Mouse (Mus musculus): Measurements from ENCODE around the gene S1pr1. TPM values are rescaled to one million over a fixed set of nuclear protein-coding genes. Genes with fewer than 3 reads are reported as not detected.
A peak's percentile ranks its signal among the peaks of the same experiment; 100 is the strongest.

The S1pr1 gene
- polyA plus RNA-seq, 1 experiment from 2014 or later = 17.6 TPM

- Histone ChIP-seq H3K36me3 (ENCODE audit: control insufficient read depth, insufficient read depth, low read length) (no peaks in the 10 kb centered on the region), H3K4me3 (ENCODE audit: low read depth, low read length) (no peak overlapping the region), H3K27me3 (ENCODE audit: control insufficient read depth, insufficient read depth, low read length) (no peaks in the 10 kb centered on the region), H3K27ac (ENCODE audit: low read length) (no peak overlapping the region), H3K4me2 (replicated peaks; ENCODE audit: low read depth, low read length) (no peak overlapping the region), H3K4me1 (ENCODE audit: control insufficient read depth, insufficient read depth, low read length) (0 out of 2 replicates have a peak, but pooled peaks cover 2% of the 10 kb centered on the region), H3K9ac (replicated peaks; ENCODE audit: low read depth, low read length) (no peak overlapping the region), H3K9me3 (ENCODE audit: control insufficient read depth, low read depth, low read length) (no peaks in the 10 kb centered on the region)
- no peak for ATAC-seq (ENCODE audit: insufficient number of reproducible peaks, insufficient read depth, low FRiP score, low read depth)
- 68% methylated on average over 6 of the region's 6 CpGs for whole genome bisulfite sequencing
Observed at GRCm38 (mm10) chr3:115718886-115719285, 4.0 kb upstream of the S1pr1 start.

- Histone ChIP-seq H3K4me1 (ENCODE audit: control insufficient read depth, insufficient read depth, low read length) (0 out of 2 replicates have a peak, but pooled peaks cover 3% of the 10 kb centered on the region), H3K4me2 (replicated peaks; ENCODE audit: low read depth, low read length) (peak overlapping the region; percentile 81), H3K4me3 (ENCODE audit: low read depth, low read length) (peak overlapping the region; percentile 58; the same call in 1 of the 2 replicates), H3K27ac (ENCODE audit: low read length) (peak overlapping the region; percentile 86; the same call in 1 of the 2 replicates), H3K36me3 (ENCODE audit: control insufficient read depth, insufficient read depth, low read length) (no peaks in the 10 kb centered on the region), H3K9me3 (ENCODE audit: control insufficient read depth, low read depth, low read length) (no peaks in the 10 kb centered on the region), H3K27me3 (ENCODE audit: control insufficient read depth, insufficient read depth, low read length) (no peaks in the 10 kb centered on the region), H3K9ac (replicated peaks; ENCODE audit: low read depth, low read length) (0 out of 2 replicates have a peak overlapping the region, but pooled peaks have one; percentile 73)
- ATAC-seq (ENCODE audit: insufficient number of reproducible peaks, insufficient read depth, low FRiP score, low read depth) = no peak
- 83% methylated on average over 3 of the region's 3 CpGs for WGBS
Observed at GRCm38 (mm10) chr3:115715900-115716515, 1.1 kb upstream of the S1pr1 start.

DNA sequence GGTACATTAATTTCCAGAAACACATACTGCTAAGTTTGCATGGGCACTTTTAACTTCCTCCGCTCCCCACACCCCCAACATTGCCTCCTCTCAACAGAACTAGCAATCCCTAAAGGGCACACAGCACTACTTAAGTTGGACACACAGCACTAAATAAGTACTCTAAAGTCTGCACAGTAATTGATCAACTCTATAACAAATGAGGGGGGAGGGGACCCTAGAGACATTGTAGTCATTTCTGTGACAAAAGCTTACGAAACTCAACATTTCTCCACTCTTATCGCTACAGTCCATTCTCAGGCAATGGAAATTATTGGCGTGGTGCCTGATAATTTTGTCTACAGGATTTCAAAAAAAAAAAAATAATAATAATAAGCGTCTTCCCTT is 830 bp downstream of the S1pr1 start:
- H3K9ac ChIP-seq (replicated peaks; ENCODE audit: low read depth, low read length) = peak overlapping the region; percentile 47; the same call in 1 of the 2 replicates
- H3K4me3 ChIP-seq (ENCODE audit: low read depth, low read length) = peak overlapping the region; percentile 58
- peak overlapping the region; percentile 30; the same call in 1 of the 2 replicates for H3K27ac ChIP-seq (ENCODE audit: low read length)
- H3K9me3 ChIP-seq (ENCODE audit: control insufficient read depth, low read depth, low read length) = no peaks in the 10 kb centered on the region
- no peaks in the 10 kb centered on the region for H3K27me3 ChIP-seq (ENCODE audit: control insufficient read depth, insufficient read depth, low read length)
- 9% methylated on average over 5 of the region's 5 CpGs for WGBS
- H3K4me2 ChIP-seq (replicated peaks; ENCODE audit: low read depth, low read length) = peak overlapping the region; percentile 81
- ATAC-seq (ENCODE audit: insufficient number of reproducible peaks, insufficient read depth, low FRiP score, low read depth) = no peak
- 0 out of 2 replicates have a peak, but pooled peaks cover 3% of the 10 kb centered on the region for H3K4me1 ChIP-seq (ENCODE audit: control insufficient read depth, insufficient read depth, low read length)
- no peaks in the 10 kb centered on the region for H3K36me3 ChIP-seq (ENCODE audit: control insufficient read depth, insufficient read depth, low read length)

- H3K4me2 ChIP-seq (replicated peaks; ENCODE audit: low read depth, low read length) = peak overlapping the region; percentile 81
- peak overlapping the region; percentile 30; the same call in 1 of the 2 replicates for H3K27ac ChIP-seq (ENCODE audit: low read length)
- H3K4me3 ChIP-seq (ENCODE audit: low read depth, low read length) = peak overlapping the region; percentile 58
- H3K9ac ChIP-seq (replicated peaks; ENCODE audit: low read depth, low read length) = peak overlapping the region; percentile 47; the same call in 1 of the 2 replicates
- no peaks in the 10 kb centered on the region for H3K27me3 ChIP-seq (ENCODE audit: control insufficient read depth, insufficient read depth, low read length)
- no peaks in the 10 kb centered on the region for H3K9me3 ChIP-seq (ENCODE audit: control insufficient read depth, low read depth, low read length)
- 18% methylated on average over 22 of the region's 22 CpGs for WGBS
- 0 out of 2 replicates have a peak, but pooled peaks cover 3% of the 10 kb centered on the region for H3K4me1 ChIP-seq (ENCODE audit: control insufficient read depth, insufficient read depth, low read length)
- ATAC-seq (ENCODE audit: insufficient number of reproducible peaks, insufficient read depth, low FRiP score, low read depth) = no peak
- H3K36me3 ChIP-seq (ENCODE audit: control insufficient read depth, insufficient read depth, low read length) = no peaks in the 10 kb centered on the region
Observed at GRCm38 (mm10) chr3:115713417-115714048, 1.3 kb downstream of the S1pr1 start.

DNA sequence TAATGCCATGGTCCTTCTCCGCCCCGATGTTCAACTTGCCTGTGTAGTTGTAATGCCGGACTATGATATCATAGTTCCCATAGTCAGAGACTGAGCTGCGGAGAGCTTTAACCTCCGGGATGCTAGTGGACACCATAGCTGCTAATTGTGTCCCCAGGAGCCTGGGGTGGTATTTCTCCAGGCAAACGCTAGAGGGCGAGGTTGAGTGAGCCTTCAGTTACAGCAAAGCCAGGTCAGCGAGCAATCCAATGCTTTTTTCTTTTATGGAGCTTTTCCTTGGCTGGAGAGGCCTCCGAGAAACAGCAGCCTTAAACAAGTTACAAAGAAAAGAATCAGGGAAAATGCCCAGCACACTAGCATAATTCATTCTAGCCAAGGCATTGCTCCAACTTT is 2.1 kb downstream of the S1pr1 start:
- Histone ChIP-seq H3K9me3 (ENCODE audit: control insufficient read depth, low read depth, low read length) (no peaks in the 10 kb centered on the region), H3K4me2 (replicated peaks; ENCODE audit: low read depth, low read length) (peak overlapping the region; percentile 81), H3K27ac (ENCODE audit: low read length) (no peak overlapping the region), H3K9ac (replicated peaks; ENCODE audit: low read depth, low read length) (0 out of 2 replicates have a peak overlapping the region, but pooled peaks have one; percentile 47), H3K4me3 (ENCODE audit: low read depth, low read length) (0 out of 2 replicates have a peak overlapping the region, but pooled peaks have one; percentile 1), H3K4me1 (ENCODE audit: control insufficient read depth, insufficient read depth, low read length) (0 out of 2 replicates have a peak, but pooled peaks cover 3% of the 10 kb centered on the region), H3K36me3 (ENCODE audit: control insufficient read depth, insufficient read depth, low read length) (no peaks in the 10 kb centered on the region), H3K27me3 (ENCODE audit: control insufficient read depth, insufficient read depth, low read length) (no peaks in the 10 kb centered on the region)
- no peak for ATAC-seq (ENCODE audit: insufficient number of reproducible peaks, insufficient read depth, low FRiP score, low read depth)
- WGBS = 14% methylated on average over 9 of the region's 9 CpGs

GRCm38 (mm10) chr3:115711924-115712807 is 2.7 kb downstream of the S1pr1 start:
- H3K27ac ChIP-seq (ENCODE audit: low read length) = no peak overlapping the region
- 0 out of 2 replicates have a peak, but pooled peaks cover 3% of the 10 kb centered on the region for H3K4me1 ChIP-seq (ENCODE audit: control insufficient read depth, insufficient read depth, low read length)
- WGBS = 90% methylated on average over 27 of the region's 27 CpGs
- H3K4me2 ChIP-seq (replicated peaks; ENCODE audit: low read depth, low read length) = no peak overlapping the region
- no peak for ATAC-seq (ENCODE audit: insufficient number of reproducible peaks, insufficient read depth, low FRiP score, low read depth)
- H3K36me3 ChIP-seq (ENCODE audit: control insufficient read depth, insufficient read depth, low read length) = no peaks in the 10 kb centered on the region
- H3K4me3 ChIP-seq (ENCODE audit: low read depth, low read length) = 0 out of 2 replicates have a peak overlapping the region, but pooled peaks have one; percentile 1
- H3K27me3 ChIP-seq (ENCODE audit: control insufficient read depth, insufficient read depth, low read length) = no peaks in the 10 kb centered on the region
- H3K9me3 ChIP-seq (ENCODE audit: control insufficient read depth, low read depth, low read length) = no peaks in the 10 kb centered on the region
- no peak overlapping the region for H3K9ac ChIP-seq (replicated peaks; ENCODE audit: low read depth, low read length)

- H3K36me3 ChIP-seq (ENCODE audit: control insufficient read depth, insufficient read depth, low read length) = no peaks in the 10 kb centered on the region
- 0 out of 2 replicates have a peak, but pooled peaks cover 3% of the 10 kb centered on the region for H3K4me1 ChIP-seq (ENCODE audit: control insufficient read depth, insufficient read depth, low read length)
- H3K9ac ChIP-seq (replicated peaks; ENCODE audit: low read depth, low read length) = no peak overlapping the region
- ATAC-seq (ENCODE audit: insufficient number of reproducible peaks, insufficient read depth, low FRiP score, low read depth) = no peak
- H3K4me3 ChIP-seq (ENCODE audit: low read depth, low read length) = no peak overlapping the region
- no peak overlapping the region for H3K27ac ChIP-seq (ENCODE audit: low read length)
- H3K27me3 ChIP-seq (ENCODE audit: control insufficient read depth, insufficient read depth, low read length) = no peaks in the 10 kb centered on the region
- 93% methylated on average over 3 of the region's 3 CpGs for WGBS
- H3K4me2 ChIP-seq (replicated peaks; ENCODE audit: low read depth, low read length) = no peak overlapping the region
- H3K9me3 ChIP-seq (ENCODE audit: control insufficient read depth, low read depth, low read length) = no peaks in the 10 kb centered on the region
Observed at GRCm38 (mm10) chr3:115711393-115711792, 3.5 kb downstream of the S1pr1 start.

DNA sequence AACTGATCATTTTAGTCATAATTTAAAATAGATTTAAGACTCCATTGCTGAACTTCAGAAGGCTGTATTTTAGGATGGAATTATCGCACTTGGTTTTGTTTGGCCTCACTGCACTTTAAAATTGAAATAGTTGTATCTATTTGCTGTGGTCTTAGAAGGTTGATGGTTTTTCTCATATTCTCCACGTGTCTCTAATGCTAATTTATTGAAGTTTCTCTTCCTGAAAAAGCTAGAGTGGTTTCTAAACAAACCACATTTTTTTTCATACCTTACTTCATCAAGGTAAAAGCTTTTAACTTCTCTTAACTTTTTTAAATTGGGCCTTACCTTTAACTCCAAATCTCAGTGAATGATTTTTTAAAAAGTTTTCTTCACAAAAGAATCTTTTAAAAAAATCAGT is 4.8 kb downstream of the S1pr1 start:
- Histone ChIP-seq H3K4me3 (ENCODE audit: low read depth, low read length) (no peak overlapping the region), H3K9me3 (ENCODE audit: control insufficient read depth, low read depth, low read length) (no peaks in the 10 kb centered on the region), H3K27ac (ENCODE audit: low read length) (no peak overlapping the region), H3K4me1 (ENCODE audit: control insufficient read depth, insufficient read depth, low read length) (0 out of 2 replicates have a peak, but pooled peaks cover 3% of the 10 kb centered on the region), H3K4me2 (replicated peaks; ENCODE audit: low read depth, low read length) (no peak overlapping the region), H3K36me3 (ENCODE audit: control insufficient read depth, insufficient read depth, low read length) (no peaks in the 10 kb centered on the region), H3K27me3 (ENCODE audit: control insufficient read depth, insufficient read depth, low read length) (no peaks in the 10 kb centered on the region), H3K9ac (replicated peaks; ENCODE audit: low read depth, low read length) (no peak overlapping the region)
- no peak for ATAC-seq (ENCODE audit: insufficient number of reproducible peaks, insufficient read depth, low FRiP score, low read depth)
- WGBS = 68% methylated on average over 2 of the region's 2 CpGs
